Mouse (Mus musculus) hindbrain, embryonic 14.5 days (tissue): ENCODE results near the gene Rgl2. TPM values are rescaled to one million over a fixed set of nuclear protein-coding genes. Genes with fewer than 3 reads are reported as not detected.

Experiments
- ATAC-seq: fragments of 200-750 bp; cut with Nextera tagmentation; 2 replicates; pipeline ENCODE4 v1.8.0; 2017; ENCODE audit warnings: moderate number of reproducible peaks, mild to moderate bottlenecking, moderate TSS enrichment, moderate library complexity; ENCODE audit not compliant: low FRiP score
- DNase-seq: peaks from one replicate; pipeline ENCODE4 v3.0.0-alpha.2; 2015; ENCODE audit warnings: low spot score
- H3K27ac ChIP-seq: fragments of 300-500 bp; sonication (generic); 2 replicates; pipeline ENCODE4 v1.5.1; 2014; ENCODE audit warnings: mild to moderate bottlenecking, moderate library complexity
- H3K27me3 ChIP-seq: fragments of 300-500 bp; sonication (generic); 2 replicates; pipeline ENCODE4 v1.6.1; 2014; ENCODE audit warnings: mild to moderate bottlenecking, low read length, mixed read lengths; ENCODE audit not compliant: control insufficient read depth, insufficient read depth
- H3K36me3 ChIP-seq: fragments of 300-500 bp; sonication (generic); replicated peaks from 2 replicates; pipeline ENCODE4 v1.6.1; 2014; ENCODE audit not compliant: control insufficient read depth, insufficient read depth
- H3K4me1 ChIP-seq: fragments of 300-500 bp; sonication (generic); replicated peaks from 2 replicates; pipeline ENCODE4 v1.6.1; 2014; ENCODE audit warnings: antibody characterized with exemption, low read length, mixed read lengths; ENCODE audit not compliant: control insufficient read depth, insufficient read depth
- H3K4me2 ChIP-seq: fragments of 300-500 bp; sonication (generic); replicated peaks from 2 replicates; pipeline ENCODE4 v1.6.1; 2014; ENCODE audit warnings: mild to moderate bottlenecking, moderate library complexity
- H3K4me3 ChIP-seq: fragments of 300-500 bp; sonication (generic); replicated peaks from 2 replicates; pipeline ENCODE4 v1.5.1; 2014; ENCODE audit warnings: mild to moderate bottlenecking, low read length
- H3K9ac ChIP-seq: fragments of 300-500 bp; sonication (generic); 2 replicates; pipeline ENCODE4 v1.6.1; 2014
- H3K9me3 ChIP-seq: fragments of 300-500 bp; sonication (generic); 2 replicates; pipeline ENCODE4 v1.6.1; 2016; ENCODE audit warnings: low read length; ENCODE audit not compliant: control insufficient read depth
- WGBS: fragments of 180-500 bp; shearing (Covaris S2); extraction: QIAGEN DNeasy Blood & Tissue Kit; methylation state at CpG from one replicate; pipeline ENCODE4 v1.1.7; 2014; 5-methylcytosine and 5-hydroxymethylcytosine counted together
- polyA plus RNA-seq: library from polyadenylated mRNA; unstranded; fragments of >200 nt; fragmentation: Nextera tagmentation; extraction: Ambion mirVana; gene quantifications from 2 replicates; pipeline ENCODE4 v1.2.1, GENCODE M21; 2014

Gene Rgl2
- polyA plus RNA-seq, 1 experiment from 2014 or later = 47.7 TPM

DNA sequence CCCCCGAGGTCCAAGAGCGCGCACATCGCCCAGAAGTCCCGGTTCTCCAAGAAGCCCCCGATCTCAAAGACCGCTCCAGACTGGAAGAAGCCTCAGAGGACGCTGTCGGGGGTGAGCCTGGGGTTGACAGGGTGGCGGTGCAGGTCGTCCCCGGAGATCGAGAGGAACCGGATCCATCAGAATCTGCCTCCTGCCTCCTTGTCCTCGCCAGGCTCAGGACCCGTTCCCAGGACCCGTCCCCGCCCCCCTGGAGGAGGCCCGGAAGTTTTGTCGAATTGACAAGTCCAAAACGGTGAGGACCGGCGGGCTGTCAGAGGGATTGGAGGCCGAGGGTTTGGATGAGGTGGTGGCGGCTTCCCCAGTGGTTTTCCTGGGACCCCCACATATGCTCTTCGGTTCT lies 11.6 kb downstream of the Rgl2 start:
- no peak for ATAC-seq

DNA sequence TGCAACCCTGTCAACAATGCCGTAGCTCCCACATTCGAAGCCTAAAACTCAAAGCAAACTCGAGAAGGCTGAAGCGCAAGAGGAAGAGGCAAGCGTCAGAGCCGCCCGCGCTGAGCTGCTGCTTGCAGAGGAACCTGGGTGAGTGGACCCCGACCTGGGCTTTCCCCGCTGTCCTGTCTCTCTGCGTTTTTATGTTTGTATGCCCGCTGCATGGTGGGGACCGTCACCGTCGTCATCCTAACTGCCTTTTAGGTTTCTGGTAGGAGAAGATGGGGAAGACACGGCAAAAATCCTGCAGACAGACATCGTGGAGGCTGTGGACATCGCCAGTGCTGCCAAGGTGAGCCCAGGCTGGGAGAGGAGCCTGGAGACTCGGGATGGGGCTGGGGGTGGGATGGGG lies 12.0 kb downstream of the Rgl2 start:
- 63% methylated on average over 19 of the region's 19 CpGs for WGBS
- H3K27ac ChIP-seq = no peak overlapping the region
- peak overlapping the region; percentile 70 for H3K9ac ChIP-seq
- peak overlapping the region; percentile 87 for H3K4me3 ChIP-seq
- H3K4me2 ChIP-seq = peak overlapping the region; percentile 84
- no peaks in the 10 kb centered on the region for H3K9me3 ChIP-seq
- ATAC-seq (no peak), DNase-seq (no peak)
- peaks cover 16% of the 10 kb centered on the region for H3K4me1 ChIP-seq
- peaks cover 55% of the 10 kb centered on the region for H3K36me3 ChIP-seq
- H3K27me3 ChIP-seq = no peaks in the 10 kb centered on the region

More for the DNA sequence above, 11.6 kb downstream of the Rgl2 start:
- peaks cover 16% of the 10 kb centered on the region for H3K4me1 ChIP-seq
- H3K27me3 ChIP-seq = no peaks in the 10 kb centered on the region
- no peak overlapping the region for H3K27ac ChIP-seq
- WGBS = 2% methylated on average over 26 of the region's 26 CpGs
- no peaks in the 10 kb centered on the region for H3K9me3 ChIP-seq
- peak overlapping the region; percentile 87 for H3K4me3 ChIP-seq
- peak overlapping the region; percentile 70 for H3K9ac ChIP-seq
- peak overlapping the region; percentile 84 for H3K4me2 ChIP-seq
- DNase-seq = no peak
- peaks cover 52% of the 10 kb centered on the region for H3K36me3 ChIP-seq

DNA sequence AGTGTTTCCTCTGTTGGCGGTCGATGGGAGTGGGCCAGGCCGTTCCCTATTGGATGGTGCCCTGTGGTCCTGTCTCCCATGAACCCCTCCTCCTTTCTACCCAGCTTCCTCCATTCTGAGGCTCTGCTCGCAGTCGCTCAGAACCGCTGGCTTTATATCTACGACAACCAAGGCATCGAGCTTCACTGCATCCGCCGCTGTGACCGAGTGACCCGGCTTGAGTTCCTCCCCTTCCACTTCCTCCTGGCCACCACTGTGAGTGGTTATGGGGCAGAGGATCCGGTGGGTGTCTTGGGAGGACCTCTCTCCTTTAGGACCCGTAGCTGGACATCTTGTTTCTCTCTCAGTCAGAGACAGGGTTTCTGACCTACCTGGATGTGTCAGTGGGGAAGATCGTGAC lies 14.1 kb downstream of the Rgl2 start:
- ATAC-seq (no peak), DNase-seq (no peak)
- Histone ChIP-seq H3K27ac (no peak overlapping the region), H3K4me1 (peaks cover 16% of the 10 kb centered on the region), H3K27me3 (no peaks in the 10 kb centered on the region), H3K4me2 (no peak overlapping the region), H3K9ac (no peak overlapping the region), H3K36me3 (peaks cover 53% of the 10 kb centered on the region), H3K4me3 (no peak overlapping the region), H3K9me3 (no peaks in the 10 kb centered on the region)
- WGBS = 95% methylated on average over 15 of the region's 15 CpGs

DNA sequence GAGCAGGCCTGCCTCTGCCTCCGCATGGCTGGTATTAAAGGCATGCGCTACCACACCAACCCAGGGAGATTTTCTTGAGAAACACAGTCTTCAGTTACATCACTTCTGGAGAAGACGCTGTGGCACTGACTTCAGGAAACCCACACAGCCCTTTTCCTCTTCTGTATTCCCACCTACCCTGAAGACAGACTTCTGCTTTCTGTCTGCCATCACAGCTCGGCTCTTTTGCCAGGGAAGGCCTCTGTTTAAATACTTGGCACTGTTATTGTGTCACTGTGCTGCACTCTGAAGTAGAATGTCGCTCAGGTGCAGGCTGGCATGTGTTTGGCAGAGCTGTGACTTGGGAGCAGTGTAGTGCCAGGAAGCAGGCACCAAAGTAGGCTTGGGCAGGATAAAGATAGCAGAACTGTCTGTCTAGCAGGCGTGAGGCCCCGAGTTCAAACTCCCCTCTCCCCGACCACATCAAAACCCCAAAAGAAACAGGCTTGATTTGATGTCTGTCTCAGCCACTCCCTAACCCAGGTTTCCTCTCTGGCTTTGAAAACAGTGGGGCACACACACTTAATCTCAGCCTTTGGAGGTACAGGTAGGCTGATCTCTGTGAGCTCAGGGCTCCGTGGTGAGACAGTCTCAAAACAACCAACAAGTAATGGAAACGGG lies 18.2 kb downstream of the Rgl2 start:
- no peaks in the 10 kb centered on the region for H3K9me3 ChIP-seq
- peaks cover 80% of the 10 kb centered on the region for H3K36me3 ChIP-seq
- H3K27ac ChIP-seq = no peak overlapping the region
- peaks cover 23% of the 10 kb centered on the region for H3K4me1 ChIP-seq
- H3K9ac ChIP-seq = no peak overlapping the region
- ATAC-seq (no peak), DNase-seq (no peak)
- 94% methylated on average over 10 of the region's 10 CpGs for WGBS
- no peak overlapping the region for H3K4me3 ChIP-seq
- no peak overlapping the region for H3K4me2 ChIP-seq
- no peaks in the 10 kb centered on the region for H3K27me3 ChIP-seq

DNA sequence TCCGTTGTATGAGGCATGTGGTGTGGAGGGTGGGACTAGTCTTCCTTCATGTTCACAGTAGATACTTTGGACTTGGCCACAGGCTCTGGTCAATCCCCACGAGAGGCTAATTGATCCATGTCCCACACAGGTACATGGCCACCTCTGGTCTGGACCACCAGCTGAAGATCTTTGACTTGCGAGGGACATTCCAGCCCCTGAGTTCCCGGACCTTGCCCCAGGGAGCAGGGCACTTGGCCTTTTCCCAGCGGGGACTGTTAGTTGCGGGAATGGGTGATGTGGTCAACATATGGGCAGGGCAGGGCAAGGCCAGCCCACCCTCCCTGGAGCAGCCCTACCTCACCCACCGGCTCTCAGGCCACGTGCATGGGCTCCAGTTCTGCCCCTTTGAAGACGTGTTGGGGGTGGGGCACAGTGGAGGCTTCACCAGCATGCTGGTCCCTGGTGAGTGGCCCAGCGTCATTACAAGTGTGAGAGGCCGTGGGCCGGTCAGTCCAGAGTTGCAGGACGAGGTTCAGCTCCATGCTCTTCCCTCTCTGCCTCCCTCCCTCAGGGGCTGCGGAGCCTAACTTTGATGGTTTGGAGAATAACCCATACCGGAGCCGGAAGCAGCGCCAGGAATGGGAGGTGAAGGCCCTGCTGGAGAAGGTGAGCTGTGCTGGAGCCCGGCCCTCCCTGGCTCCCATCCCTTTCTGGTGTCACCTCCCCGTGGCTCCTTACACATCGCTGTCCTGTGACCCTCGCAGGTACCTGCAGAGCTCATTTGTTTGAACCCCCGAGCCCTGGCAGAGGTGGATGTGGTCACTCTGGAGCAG lies 19.0 kb downstream of the Rgl2 start:
- Histone ChIP-seq H3K4me2 (no peak overlapping the region), H3K27me3 (no peaks in the 10 kb centered on the region), H3K4me3 (no peak overlapping the region), H3K27ac (no peak overlapping the region), H3K9me3 (no peaks in the 10 kb centered on the region), H3K9ac (no peak overlapping the region), H3K4me1 (peaks cover 23% of the 10 kb centered on the region), H3K36me3 (peaks cover 81% of the 10 kb centered on the region)
- ATAC-seq (no peak), DNase-seq (no peak)
- WGBS = 89% methylated on average over 22 of the region's 22 CpGs

DNA sequence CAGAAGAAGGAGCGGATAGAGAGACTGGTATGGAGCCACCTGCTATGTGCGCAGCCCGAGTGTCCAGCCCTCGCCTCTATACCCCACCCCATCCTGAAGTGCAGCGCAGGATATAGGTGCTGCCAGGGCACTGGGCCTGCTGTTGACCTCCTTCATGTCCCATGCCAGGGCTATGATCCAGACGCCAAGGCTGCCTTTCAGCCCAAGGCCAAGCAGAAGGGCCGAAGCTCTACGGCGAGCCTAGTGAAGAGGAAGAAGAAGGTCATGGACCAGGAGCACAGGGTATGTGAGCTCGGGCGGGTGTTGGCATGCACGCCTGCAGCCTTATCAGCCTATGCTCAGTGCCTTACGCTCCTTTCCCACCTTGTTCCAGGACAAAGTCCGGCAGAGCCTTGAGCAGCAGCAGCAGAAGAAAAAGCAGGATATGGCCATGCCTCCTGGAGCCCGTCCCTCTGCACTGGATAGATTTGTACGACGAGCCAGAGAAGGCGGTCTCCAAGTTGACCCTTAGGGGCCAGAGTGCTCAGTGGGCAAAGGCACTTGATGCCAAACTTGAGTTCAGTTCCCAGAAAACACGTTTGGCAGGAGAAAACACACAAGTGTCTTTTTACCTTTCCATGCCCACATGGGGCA lies 19.7 kb downstream of the Rgl2 start:
- H3K27ac ChIP-seq = no peak overlapping the region
- H3K4me3 ChIP-seq = no peak overlapping the region
- H3K9ac ChIP-seq = no peak overlapping the region
- no peak for ATAC-seq
- WGBS = 89% methylated on average over 19 of the region's 19 CpGs
- H3K36me3 ChIP-seq = peaks cover 81% of the 10 kb centered on the region
- DNase-seq = no peak
- H3K27me3 ChIP-seq = no peaks in the 10 kb centered on the region
- peak overlapping the region; percentile 85; the same call in 1 of the 2 replicates for H3K4me2 ChIP-seq
- peaks cover 25% of the 10 kb centered on the region for H3K4me1 ChIP-seq
- H3K9me3 ChIP-seq = no peaks in the 10 kb centered on the region

DNA sequence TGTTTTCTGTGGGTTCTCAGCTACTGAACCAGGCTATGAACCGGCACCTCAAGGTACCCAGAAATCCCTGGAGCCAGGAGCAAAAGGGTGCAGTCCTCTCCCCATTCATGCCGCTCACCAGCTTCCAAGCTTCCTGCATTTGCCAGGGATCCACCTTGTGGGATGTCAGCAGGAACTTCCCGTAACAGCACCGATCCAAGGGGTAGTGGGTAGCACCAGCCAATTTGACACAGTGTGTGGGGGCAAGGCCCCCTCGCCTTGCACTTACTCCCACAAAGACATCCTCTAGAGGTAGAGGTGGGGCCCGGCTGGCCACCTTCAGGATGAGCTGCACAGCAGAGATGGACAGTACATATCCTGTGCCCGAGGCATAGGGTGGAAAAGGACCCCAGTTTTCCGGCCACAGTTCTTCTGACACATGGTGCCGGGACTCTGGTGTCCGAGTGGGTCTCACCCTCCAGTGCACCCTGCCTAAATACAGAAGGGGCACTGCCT lies 20.8 kb downstream of the Rgl2 start:
- 76% methylated on average over 10 of the region's 10 CpGs for WGBS
- Histone ChIP-seq H3K4me3 (peak overlapping the region; percentile 46), H3K27ac (peak overlapping the region; percentile 88; the same call in 1 of the 2 replicates), H3K4me2 (peak overlapping the region; percentile 85), H3K9me3 (no peaks in the 10 kb centered on the region), H3K36me3 (peaks cover 72% of the 10 kb centered on the region), H3K27me3 (no peaks in the 10 kb centered on the region), H3K9ac (peak overlapping the region; percentile 73), H3K4me1 (peaks cover 33% of the 10 kb centered on the region)
- DNase-seq (no peak), ATAC-seq (no peak)

DNA sequence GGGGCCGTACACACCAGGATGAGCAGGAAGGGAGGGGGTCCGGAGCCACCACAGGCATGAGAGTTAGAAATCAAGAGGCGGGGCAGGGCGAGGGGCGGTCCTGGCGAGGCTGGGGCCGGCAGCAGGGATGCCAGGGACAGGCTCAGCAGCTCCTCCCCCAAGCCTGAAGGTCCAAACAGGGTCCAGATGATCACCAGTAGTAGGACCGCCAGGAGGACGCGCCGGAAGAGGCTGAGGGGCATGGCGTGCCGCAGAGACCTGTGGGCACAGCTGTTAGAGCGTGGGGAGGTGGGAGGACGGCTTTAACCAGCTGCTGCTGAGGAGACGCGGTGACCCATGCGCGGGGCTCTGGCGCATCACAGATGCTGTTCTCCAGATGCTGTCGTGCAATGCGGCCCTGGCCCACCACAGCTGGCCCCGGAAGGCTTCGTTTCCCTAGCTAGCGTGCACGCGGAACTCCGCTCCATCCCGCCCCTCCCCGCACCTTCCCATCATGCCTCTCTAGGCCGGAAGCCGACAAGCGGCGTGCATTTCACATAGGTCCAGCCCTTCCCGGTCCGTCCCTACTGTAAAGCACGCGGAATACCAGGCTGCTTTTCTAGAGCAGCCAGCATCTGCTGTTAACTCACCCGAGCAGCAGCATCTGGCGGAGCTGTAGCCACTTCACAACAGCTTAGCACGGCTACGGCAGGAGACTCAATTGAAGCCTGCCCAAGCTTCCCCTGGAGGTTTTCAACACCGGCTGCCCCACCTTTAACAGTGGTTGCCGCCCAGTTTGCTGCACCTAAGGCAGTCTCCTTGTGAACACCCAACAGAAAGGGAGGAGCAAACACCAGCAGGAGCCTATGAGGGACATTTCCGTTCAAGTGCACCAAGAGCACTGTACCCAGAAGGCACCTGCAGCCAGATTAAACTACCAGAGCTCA lies 21.9 kb downstream of the Rgl2 start, which contains the start of gene B3galt4:
TSS of gene B3galt4 (minus strand) at position 468 of the 926 bp plus-strand sequence.
- Histone ChIP-seq H3K27me3 (no peaks in the 10 kb centered on the region), H3K36me3 (peaks cover 61% of the 10 kb centered on the region), H3K4me3 (peak within 1 kb of the TSS; percentile 46), H3K4me2 (peak within 1 kb of the TSS; percentile 85), H3K9ac (peak within 1 kb of the TSS; percentile 73), H3K4me1 (peaks cover 34% of the 10 kb centered on the region), H3K27ac (peak within 1 kb of the TSS; percentile 88), H3K9me3 (no peaks in the 10 kb centered on the region)
- ATAC-seq (peak; percentile 80), DNase-seq (peak; percentile 84)
- 2% methylated on average over 44 of the region's 45 CpGs for WGBS
